Mouse (Mus musculus) adipocyte (in vitro differentiated cells): ENCODE results near the gene Hnrnpa1.
"Not testable (repeated sequence)": the region's sequence is repeated elsewhere in the genome, so short reads cannot be mapped to it uniquely, and the experiment has no call there.

Experiments
- DNase-seq: peaks from one replicate; pipeline ENCODE4 v3.0.0-alpha.2; 2016; ENCODE audit warnings: low spot score

Gene Hnrnpa1

DNA sequence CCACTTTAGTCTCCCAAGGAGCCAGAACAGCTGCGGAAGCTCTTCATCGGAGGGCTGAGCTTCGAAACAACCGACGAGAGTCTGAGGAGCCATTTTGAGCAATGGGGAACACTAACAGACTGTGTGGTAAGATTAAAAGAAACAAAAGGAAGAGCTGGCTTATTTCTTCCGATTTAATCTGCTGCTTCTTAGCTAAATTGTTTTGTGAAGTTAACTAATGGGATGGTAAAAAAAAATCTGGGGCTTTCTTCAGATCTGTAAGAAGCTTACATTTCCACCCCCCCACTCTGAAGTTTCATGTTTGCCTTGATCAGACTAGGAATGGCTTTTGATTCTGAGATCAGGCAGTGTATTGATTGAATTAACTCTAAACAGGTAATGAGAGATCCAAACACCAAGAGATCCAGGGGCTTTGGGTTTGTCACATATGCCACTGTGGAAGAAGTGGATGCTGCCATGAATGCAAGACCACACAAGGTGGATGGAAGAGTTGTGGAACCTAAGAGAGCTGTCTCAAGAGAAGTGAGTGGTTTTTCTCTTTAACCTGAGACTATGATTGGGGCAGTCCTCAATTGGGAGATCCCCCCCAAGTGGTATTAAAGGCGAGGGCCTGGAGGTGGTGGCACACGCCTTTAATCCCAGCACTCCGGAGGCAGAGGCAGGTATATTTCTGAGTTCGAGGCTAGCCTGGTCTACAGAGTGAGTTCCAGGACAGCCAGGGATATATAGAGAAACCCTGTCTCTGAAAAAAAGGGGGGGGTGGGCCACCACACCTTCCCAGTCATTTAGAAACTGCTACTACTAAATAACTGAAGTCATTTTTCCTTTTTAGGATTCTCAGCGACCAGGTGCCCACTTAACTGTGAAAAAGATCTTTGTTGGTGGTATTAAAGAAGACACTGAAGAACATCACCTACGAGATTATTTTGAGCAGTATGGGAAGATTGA lies 1.1 kb downstream of the Hnrnpa1 start:
- peak; percentile 40 for DNase-seq

DNA sequence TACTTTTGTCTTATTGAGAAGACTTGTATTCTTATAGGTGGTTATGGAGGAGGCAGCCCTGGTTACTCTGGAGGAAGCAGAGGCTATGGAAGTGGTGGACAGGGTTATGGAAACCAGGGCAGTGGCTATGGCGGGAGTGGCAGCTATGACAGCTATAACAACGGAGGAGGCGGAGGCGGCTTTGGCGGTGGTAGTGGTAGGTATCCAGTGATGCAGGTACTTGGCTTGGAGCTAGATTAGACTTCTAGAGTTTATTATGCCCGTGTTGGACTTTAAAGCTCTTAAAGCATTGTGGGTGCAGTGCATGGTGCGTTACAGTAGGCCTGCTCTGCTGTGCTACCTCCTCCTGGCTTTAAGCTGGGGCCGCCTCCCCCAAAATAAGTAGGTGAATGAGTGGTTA lies 2.7 kb downstream of the Hnrnpa1 start:
- DNase-seq: no peak

DNA sequence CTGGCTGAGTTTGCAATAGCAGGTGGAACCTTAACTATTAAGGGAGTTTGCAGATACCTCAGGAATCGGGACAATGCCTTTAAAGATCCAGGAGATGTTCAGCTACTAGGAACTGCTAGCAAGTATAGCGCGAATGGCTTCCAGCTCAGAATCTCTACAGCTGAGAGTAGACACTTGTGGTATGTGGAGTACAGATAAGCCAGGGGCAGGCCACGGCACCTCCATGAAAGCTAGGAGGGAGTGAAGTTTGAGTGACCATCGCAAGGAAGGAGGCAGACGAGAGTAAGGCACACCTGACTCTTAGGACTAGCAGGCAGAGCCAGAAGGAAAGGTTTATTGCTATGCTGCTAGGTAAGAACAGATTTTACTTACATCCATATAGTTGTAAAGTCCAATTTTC lies 5.4 kb downstream of the Hnrnpa1 start:
- DNase-seq: no peak

DNA sequence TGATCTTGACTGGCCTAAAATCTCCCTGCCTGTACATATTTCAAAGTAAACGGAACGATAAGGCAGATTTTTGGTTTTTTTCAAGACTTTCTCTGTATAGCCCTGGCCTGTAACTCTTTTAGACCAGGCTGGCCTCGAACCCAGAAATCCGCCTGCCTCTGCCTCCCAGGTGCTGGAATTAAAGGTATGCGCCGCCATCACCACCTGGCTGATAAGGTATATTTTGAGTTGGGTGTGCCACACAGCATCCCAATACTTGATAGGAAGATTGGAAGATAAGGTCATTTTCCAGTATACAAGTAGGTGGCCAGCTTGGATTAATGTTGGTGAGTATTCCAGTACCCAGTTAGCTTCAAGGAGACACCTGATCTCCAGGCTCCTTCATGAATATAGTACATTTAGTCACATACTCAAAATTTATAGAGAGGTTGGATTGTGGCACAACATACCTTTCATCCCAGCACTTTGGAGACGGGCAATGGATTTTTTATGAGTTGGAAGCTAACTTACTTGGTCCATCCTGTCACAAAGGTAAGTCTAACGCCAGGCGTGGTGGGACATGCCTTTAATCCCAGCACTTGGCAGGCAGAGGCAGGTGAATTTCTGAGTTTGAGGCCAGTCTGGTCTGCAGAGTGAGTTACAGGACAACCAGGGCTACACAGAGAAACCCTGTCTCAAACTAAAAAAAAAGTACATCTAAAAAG lies 7.0 kb downstream of the Hnrnpa1 start:
- no peak for DNase-seq

DNA sequence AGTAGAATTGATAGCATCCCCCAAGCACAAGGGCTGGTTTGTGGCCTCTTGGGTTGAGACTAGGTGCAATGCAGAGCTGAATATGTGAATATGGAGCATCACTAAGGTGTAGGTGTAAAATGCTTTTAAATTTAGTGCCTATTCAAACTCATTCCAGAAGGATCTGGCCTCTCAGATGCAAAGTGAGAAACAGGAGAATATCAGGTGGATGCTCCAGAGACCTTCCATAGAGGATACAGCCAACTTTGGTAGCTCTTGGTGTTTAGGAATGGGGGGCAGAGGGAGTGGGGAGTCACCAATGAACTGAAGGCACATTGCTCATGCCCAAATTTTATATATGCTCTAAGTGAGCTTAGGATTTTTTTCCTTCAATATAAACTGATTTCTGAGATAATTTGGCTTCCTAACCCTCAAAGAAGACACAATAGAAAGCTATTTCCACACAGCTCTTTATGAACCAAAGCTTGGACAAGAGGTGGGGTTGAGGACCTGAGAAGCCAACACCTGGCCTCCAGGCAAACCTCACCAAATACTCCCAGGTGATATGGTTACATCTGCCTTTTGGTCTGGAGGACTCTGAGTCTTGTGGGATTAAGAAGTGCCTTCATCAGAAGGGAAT lies 7.7 kb downstream of the Hnrnpa1 start:
- no peak for DNase-seq

DNA sequence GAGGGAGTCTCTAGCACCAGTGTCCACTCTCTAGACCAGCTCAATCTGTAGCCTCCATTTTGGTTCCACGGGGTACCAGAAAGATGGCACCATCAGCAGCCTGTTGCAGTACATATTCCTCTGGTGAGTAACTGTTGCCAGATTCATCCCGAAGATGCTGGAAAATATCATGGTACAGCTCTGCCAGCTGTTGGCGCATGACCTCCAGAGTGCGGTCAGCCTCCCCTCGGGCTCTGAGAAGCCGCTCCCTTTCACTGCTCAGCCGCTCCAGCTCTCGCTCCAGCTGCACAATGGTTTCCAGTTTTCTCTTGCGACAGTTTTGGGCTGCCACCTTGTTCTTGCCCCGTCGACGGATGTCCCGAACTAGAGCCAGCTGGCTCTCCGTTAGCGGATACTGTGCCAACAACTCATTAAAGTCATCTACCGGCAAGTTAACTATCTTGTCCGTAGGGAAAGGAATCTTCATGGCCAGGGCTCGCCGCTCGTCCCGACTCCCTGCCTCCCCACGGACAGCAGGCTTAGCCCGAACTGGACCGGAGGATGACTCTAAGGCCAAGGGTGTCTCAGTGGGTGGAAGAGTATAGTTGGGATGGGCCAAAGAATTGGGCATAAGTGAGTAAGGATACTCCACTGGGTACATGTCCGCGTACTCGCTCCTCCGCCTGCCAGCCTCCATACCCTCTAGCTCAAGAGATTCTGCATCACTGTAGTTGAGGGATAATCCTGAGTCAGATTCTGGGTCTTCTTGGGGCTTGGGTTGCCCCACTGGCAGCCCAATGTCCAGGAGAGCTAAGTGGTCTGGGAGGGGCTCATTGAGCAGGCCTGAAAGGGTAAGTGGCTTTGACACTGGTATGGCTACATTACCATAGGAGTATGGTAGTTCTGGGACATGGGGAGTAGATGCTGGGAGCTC lies 8.4 kb downstream of the Hnrnpa1 start:
- DNase-seq: no peak

DNA sequence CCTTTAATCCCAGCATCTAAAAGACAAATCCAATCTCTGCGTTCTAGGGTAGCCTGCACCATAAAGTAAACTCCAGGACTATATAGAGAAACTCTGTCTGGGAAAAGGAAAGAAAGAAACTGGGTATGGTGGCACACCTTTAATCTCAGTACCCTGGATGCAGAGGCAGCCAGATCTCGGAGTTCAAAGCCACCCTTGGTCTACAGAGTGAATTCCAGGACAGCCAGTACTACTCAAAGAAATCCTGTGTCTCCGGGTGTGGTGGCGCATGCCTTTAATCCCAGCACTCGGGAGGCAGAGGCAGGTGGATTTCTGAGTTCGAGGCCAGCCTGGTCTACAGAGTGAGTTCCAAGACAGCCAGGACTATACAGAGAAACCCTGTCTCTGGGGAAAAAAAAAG lies 9.3 kb downstream of the Hnrnpa1 start:
- not testable (repeated sequence) for DNase-seq

DNA sequence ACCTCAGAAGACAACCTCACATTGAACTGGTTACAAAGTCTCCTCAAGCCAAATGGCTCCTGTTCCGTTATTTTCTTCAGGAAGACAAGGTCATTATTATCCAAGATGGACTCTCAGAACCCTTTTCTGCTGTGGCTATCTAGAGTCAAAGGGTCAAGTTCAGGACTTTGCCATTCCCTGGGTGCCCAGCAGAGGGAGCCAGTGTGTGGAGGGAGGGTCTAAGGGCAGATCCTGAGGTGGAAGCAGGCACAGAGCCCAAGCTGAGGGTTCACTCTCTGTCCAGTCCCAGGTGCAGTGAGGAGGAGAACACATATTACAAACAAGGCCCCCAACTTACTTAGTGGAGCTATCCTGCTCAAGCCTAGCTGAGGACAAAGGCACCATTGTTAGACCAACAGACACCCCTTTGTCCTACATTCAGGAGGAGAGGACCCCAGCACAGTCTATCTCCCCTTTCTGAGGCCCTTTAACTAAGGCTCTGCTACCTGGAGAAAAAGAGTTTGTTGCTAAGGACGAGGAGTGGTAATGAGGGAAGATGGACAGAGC lies 10.0 kb downstream of the Hnrnpa1 start:
- peak; percentile 85 for DNase-seq

DNA sequence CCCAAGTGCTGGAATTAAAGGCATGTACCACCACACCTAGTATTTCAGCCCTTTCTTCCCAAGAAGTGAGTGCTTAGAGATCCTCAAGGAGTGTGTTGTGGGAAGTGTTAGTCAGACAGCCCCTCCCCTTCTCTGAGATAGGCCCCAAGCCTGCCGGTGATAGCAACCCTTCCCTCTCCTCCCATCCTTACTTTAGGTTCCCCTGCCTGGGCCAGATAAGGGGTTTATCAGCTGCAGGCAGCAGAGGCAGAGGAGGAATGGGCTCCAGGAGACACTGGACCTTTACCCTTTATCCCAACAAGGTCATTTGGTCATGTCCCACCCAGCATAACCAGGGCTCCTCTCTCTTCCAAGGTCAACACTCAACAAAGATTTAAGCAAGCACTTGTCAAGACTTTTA lies 11.4 kb downstream of the Hnrnpa1 start:
- DNase-seq: no peak

DNA sequence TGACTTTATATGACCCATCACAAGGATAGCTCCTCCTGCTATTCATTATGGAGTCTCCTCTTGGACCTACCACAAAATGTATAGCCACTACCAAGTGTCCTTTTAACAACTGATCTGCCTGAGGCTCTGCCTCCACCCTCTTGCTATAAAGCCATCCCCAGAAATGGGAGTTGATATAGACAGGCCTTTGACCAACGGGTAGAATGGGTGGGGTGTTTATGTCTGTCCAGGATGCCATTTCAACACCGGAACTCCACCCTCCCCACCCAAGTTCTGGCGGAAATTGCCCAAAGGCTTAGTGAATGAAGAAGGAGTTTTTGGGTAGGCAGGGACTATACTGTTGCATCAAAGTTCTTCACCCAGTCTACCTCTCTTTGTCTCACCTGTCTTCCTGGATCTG lies 12.4 kb downstream of the Hnrnpa1 start:
- no peak for DNase-seq

DNA sequence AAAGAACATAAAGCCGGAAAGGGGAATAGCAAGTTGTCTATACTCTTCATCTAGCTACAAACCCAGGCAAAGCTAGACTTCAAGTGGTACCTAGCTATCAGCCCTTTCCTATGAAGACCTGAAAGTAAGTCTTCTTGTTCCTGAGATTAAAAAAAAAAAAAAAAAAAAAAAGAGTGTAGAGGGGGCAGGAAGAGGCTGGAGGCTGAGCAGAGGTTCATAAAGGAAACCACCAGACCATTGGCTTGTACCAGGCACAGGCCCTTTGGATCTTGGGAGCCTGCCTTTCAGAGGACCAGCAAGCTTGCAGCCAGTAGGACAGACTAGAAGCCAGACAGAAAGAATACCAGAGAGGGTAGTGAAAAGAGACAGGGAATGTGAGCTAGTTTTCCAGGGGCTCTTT lies 13.1 kb downstream of the Hnrnpa1 start:
- no peak for DNase-seq

DNA sequence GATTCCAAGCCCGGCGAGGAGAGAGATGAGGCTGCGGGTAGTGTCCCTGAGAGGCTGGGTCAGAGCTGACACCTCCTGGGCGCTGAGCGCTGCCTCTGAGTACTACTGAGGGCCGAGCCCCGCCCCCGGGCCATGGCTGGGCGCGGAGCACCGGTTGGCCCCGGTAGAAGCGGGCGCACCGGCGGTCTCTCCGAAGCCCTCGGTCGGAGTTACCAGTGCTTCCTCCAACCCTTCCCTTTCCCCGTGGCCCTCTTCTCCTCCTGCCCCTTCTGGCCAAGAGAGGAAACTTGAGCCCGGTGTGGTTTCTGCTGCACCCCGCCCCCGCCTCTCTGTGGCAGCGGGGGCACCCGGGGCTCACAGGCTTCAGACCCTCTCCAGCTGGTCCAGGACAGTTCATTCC lies 14.9 kb downstream of the Hnrnpa1 start:
- no peak for DNase-seq

DNA sequence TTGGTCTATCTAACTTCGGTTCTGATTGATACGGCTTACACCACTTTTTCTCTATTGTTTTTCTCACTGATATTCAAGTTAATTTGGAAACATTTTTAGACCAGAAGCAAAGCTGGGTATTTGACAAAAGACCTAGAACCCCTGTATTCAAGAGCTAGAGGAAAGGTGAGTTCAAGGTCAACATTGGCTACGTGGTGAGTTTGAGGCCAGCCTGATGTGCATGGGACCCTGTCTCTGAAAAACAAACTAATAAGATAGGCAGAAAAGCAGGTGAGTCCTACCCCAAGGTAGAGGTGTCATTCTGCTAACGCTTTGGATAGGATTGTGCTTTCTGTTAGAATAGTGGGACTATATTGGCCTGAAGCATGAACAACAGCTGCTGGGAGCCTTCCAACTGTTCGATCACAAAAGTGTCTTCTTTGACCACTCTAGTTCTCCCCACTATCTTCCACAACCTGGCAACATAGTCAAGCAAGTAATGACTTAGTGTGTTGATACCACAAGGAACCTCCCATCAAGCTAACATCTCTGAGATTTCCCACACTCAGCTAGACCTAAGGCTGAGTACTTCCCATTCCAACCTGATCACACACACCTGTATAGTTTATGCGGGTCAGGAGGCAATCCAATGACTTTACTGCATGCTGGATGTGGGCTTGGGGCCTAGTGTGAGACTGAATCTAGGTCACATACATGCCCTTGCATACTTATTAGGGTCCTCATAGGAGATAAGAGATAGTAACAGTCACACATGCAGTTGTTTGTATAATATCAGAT lies 16.2 kb downstream of the Hnrnpa1 start:
- no peak for DNase-seq

DNA sequence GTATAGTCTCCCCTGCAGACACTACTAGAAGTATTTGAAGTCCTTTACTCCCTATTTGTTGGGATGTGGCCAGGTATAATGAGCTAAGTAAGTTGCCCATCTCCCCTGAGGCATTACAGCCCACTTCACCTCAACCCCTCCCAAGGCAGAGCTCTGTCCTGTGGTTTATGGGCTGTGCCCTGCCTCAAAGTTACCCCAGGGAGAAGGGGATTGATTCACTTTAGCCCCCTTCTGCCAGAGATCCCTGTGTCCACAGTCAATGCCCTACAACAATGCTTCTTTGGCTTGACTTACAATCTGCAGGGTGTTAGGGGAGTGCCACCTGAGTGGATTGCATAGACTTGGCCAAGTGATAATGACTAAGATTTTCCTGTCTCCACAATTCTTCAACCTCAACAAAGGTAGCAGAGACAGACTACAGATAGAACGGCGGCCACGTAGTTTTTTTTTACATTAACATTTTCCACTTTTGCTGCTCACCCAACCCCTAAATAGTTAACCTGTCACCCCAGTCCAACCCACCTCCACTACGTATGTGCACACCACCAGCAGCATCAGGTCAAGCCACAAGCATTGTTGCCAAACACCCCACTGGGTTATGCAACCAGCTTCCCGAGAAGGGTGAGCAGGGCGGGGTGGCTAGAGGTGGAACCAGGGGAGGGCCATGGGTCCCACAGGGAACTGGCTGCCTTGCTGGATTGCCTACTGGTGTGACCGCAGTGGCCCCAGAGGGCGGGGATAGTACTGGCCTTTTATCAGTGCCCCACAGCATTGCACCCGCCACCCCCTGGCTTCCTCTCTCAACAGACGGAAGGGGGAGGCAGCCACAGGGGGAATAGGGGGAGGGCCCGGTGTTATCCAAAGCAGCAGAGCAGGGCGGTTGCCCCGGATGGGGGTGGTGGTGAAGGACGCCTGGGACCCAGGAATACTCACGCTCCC lies 17.8 kb downstream of the Hnrnpa1 start, which contains the start of gene Nfe2:
Gene Nfe2 (minus strand): TSS at position 614 of the 939 bp plus-strand sequence.
- DNase-seq: peak; percentile 52

DNA sequence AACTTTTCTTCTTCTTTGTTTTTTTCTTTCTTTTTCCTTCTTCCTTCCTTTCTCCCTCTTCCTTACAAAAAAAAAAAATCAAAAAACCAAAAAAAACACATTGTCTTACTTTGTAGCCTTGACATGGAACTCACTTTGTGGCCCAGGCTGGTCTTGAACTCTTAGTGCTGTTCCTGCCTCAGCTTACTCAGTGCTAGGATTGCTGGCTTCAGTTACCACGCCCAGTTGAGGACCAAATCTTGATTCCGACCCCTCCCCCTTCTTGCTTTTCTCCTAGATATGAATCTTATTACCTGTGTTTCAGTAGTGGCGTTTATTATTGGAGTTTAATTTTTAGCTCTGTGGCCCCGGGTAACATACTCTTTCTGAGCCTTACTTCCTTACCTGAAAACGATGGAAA lies 18.9 kb downstream of the Hnrnpa1 start:
- no peak for DNase-seq

DNA sequence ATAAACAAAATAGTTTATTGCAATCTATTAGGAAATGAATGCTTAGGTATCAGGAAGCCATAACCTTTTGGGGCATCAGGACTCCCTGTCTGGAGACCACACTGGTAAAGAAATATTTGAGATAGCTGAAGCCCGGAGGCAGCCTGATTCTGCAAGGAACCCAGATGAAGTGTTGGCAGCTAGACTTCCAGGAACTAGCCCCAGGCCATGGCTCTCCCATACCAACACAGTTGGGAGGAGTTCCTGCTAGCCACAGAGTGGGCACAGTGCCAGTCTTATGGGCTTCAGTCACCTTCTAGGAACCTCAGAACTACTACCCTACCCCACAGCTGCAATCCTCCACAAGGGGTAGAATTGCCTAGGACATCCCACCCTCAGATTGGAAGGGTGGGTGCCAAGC lies 19.8 kb downstream of the Hnrnpa1 start:
- peak; percentile 53 for DNase-seq

DNA sequence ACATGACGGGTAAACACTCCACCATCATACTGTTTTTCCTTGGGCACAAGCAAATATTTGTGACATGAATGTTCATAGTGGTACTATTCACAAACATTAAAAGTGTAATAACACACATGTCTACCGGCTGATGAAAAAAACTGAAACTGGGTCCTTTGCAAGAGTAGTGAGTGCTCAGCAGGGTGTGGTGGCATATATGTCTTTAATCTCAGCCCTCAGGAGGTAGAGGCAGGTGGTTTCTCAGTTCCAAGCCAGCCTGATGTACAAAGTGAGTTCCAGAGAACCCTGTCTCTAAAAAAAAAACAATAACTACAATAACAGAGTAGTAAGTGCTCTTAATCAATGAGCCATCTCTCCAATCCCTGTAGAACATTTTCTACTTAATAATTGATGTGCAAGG lies 24.6 kb downstream of the Hnrnpa1 start:
- no peak for DNase-seq

DNA sequence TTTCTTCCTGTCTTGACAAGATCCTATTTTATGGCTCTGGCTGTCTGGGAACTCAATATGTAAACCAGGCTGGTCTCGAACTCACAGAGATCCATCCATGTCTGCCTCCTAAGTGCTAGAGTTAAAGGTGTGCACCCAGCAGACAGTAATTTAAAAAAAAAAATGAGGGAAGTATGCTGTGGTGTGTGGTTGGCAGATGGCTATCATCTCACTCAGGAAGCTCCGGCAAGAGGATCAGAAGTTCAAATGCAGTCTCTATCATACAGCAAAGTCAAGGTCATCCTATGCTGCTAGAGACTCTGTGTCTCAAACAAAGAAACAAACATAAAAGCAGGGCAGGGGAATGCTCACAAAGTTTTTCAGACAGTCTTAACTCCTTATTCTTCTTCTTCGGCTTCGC lies 28.7 kb downstream of the Hnrnpa1 start:
- DNase-seq: no peak
